Mouse (Mus musculus): ENCODE measurements around the gene Plxna3.

GRCm38 (mm10) chrX:74329215-74329671, 377 bp downstream of the Plxna3 start:
- TF ChIP-seq POLR2A (IDR thresholded peaks at IDR 0.05; ENCODE audit: borderline replicate concordance, extremely low read depth, insufficient read depth, insufficient read length, poor library complexity, severe bottlenecking): no peak
- no peak for TF ChIP-seq CTCF (IDR thresholded peaks at IDR 0.05; ENCODE audit: borderline replicate concordance, extremely low read depth, insufficient read depth, insufficient read length)

Measured in brain, embryonic 14.5 days (tissue).